Mouse (Mus musculus): ENCODE results near the gene Acnat2. TPM values are rescaled to one million over a fixed set of nuclear protein-coding genes. Genes with fewer than 3 reads are reported as not detected.
"Not testable (repeated sequence)": the region's sequence is repeated elsewhere in the genome, so short reads cannot be mapped to it uniquely, and the experiment has no call there.

Gene Acnat2
- polyA plus RNA-seq, 1 experiment: not detected

GRCm38 (mm10) chr4:49357097-49357496 lies 50.9 kb downstream of the Acnat2 start:
- TF ChIP-seq MYOG (IDR thresholded peaks at IDR 0.05; ENCODE audit: control insufficient read depth, extremely low read depth, insufficient read length) (no peak), FOSL1 (IDR thresholded peaks at IDR 0.05; ENCODE audit: insufficient read depth, low read length, poor library complexity, severe bottlenecking) (no peak), MYOD1 (IDR thresholded peaks at IDR 0.05; ENCODE audit: control insufficient read depth, insufficient read length, low read depth) (no peak), USF1 (IDR thresholded peaks at IDR 0.05; ENCODE audit: low read depth) (no peak), MAX (IDR thresholded peaks at IDR 0.05) (no peak), CTCF (IDR thresholded peaks at IDR 0.05; ENCODE audit: control insufficient read depth, insufficient read depth, insufficient read length) (no peak), CEBPB (IDR thresholded peaks at IDR 0.05; ENCODE audit: low read depth) (no peak)
- Histone ChIP-seq H3ac (ENCODE audit: control insufficient read depth, insufficient read length, low read depth) (no peak overlapping the region), H3K79me3 (ENCODE audit: low read depth) (no peaks in the 10 kb centered on the region), H3K27me3 (ENCODE audit: control insufficient read depth, insufficient read depth, insufficient read length) (no peaks in the 10 kb centered on the region), H3K36me3 (ENCODE audit: control insufficient read depth, insufficient read depth) (no peaks in the 10 kb centered on the region), H3K79me2 (ENCODE audit: control insufficient read depth, insufficient read depth) (no peaks in the 10 kb centered on the region), H3K4me3 (ENCODE audit: insufficient read depth, poor library complexity, severe bottlenecking) (no peak overlapping the region)

DNA sequence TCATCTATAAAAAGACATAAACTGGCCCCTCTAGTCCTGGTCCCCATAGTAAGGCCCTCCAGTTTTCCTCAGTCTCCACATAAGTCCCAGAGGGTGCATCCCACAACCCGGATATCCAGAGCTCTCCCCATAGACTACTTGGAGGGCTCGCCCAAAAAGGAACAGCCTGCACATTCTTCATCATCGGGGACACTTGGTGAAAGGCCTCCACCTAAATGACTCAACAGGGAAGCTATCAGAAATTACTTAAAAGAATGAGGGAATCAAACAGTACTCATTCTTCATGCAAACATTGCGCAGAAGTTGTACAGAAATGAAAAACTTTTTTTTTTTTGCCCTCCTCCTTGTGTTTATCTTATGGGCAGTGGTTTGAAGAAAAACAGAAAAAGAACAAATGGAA lies 57.5 kb downstream of the Acnat2 start:
- H3K36me3 ChIP-seq (ENCODE audit: control insufficient read depth, insufficient read depth): no peaks in the 10 kb centered on the region
- H3K79me3 ChIP-seq (ENCODE audit: low read depth): no peaks in the 10 kb centered on the region
- H3K27me3 ChIP-seq (ENCODE audit: control insufficient read depth, insufficient read depth, insufficient read length): no peaks in the 10 kb centered on the region
- H3K79me2 ChIP-seq (ENCODE audit: control insufficient read depth, insufficient read depth): no peaks in the 10 kb centered on the region
- no peak overlapping the region for H3ac ChIP-seq (ENCODE audit: control insufficient read depth, insufficient read length, low read depth)
- H3K4me3 ChIP-seq (ENCODE audit: insufficient read depth, poor library complexity, severe bottlenecking): no peak overlapping the region
- no peak for TF ChIP-seq CTCF (IDR thresholded peaks at IDR 0.05; ENCODE audit: control insufficient read depth, insufficient read depth, insufficient read length)
- TF ChIP-seq CEBPB (IDR thresholded peaks at IDR 0.05; ENCODE audit: low read depth): no peak
- TF ChIP-seq MYOD1 (IDR thresholded peaks at IDR 0.05; ENCODE audit: control insufficient read depth, insufficient read length, low read depth): no peak
- no peak for TF ChIP-seq MYOG (IDR thresholded peaks at IDR 0.05; ENCODE audit: control insufficient read depth, extremely low read depth, insufficient read length)
- no peak for TF ChIP-seq FOSL1 (IDR thresholded peaks at IDR 0.05; ENCODE audit: insufficient read depth, low read length, poor library complexity, severe bottlenecking)

GRCm38 (mm10) chr4:49348677-49349076 lies 59.3 kb downstream of the Acnat2 start:
- no peaks in the 10 kb centered on the region for H3K27me3 ChIP-seq (ENCODE audit: control insufficient read depth, insufficient read depth, insufficient read length)
- no peaks in the 10 kb centered on the region for H3K79me3 ChIP-seq (ENCODE audit: low read depth)
- H3K36me3 ChIP-seq (ENCODE audit: control insufficient read depth, insufficient read depth): no peaks in the 10 kb centered on the region
- H3K79me2 ChIP-seq (ENCODE audit: control insufficient read depth, insufficient read depth): no peaks in the 10 kb centered on the region
- H3ac ChIP-seq (ENCODE audit: control insufficient read depth, insufficient read length, low read depth): no peak overlapping the region
- TF ChIP-seq CEBPB (IDR thresholded peaks at IDR 0.05; ENCODE audit: low read depth) (no peak), CTCF (IDR thresholded peaks at IDR 0.05; ENCODE audit: control insufficient read depth, insufficient read depth, insufficient read length) (no peak), FOSL1 (IDR thresholded peaks at IDR 0.05; ENCODE audit: insufficient read depth, low read length, poor library complexity, severe bottlenecking) (no peak), MYOD1 (IDR thresholded peaks at IDR 0.05; ENCODE audit: control insufficient read depth, insufficient read length, low read depth) (no peak), MAX (IDR thresholded peaks at IDR 0.05) (no peak), USF1 (IDR thresholded peaks at IDR 0.05; ENCODE audit: low read depth) (no peak), MYOG (IDR thresholded peaks at IDR 0.05; ENCODE audit: control insufficient read depth, extremely low read depth, insufficient read length) (no peak)
- no peak overlapping the region for H3K4me3 ChIP-seq (ENCODE audit: insufficient read depth, poor library complexity, severe bottlenecking)

DNA sequence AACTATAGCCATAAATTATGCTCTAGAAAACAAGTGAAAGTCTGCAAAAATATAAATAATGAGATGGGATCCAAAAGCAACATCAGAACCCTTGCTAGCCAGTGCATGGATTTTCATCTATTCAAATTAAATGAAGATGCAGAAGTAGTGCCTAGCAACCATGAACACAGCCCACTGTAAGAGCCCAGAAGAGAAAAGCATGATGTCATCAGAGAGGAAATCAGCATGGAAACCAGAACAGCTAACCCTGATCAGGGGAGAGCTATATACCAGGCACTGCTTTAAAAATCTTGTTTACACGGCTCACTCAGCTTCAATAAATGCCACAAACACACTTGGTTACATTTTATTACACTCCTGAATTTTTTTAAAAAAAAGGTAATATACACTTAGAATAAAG lies 60.0 kb downstream of the Acnat2 start:
- H3K4me3 ChIP-seq (ENCODE audit: insufficient read depth, poor library complexity, severe bottlenecking); H3ac ChIP-seq (ENCODE audit: control insufficient read depth, insufficient read length, low read depth); H3K27me3 ChIP-seq (ENCODE audit: control insufficient read depth, insufficient read depth, insufficient read length); H3K36me3 ChIP-seq (ENCODE audit: control insufficient read depth, insufficient read depth); H3K79me2 ChIP-seq (ENCODE audit: control insufficient read depth, insufficient read depth); H3K79me3 ChIP-seq (ENCODE audit: low read depth): not testable (repeated sequence)

GRCm38 (mm10) chr4:49340091-49340490 lies 67.9 kb downstream of the Acnat2 start:
- H3K79me3 ChIP-seq (ENCODE audit: low read depth); H3K4me3 ChIP-seq (ENCODE audit: insufficient read depth, poor library complexity, severe bottlenecking); H3ac ChIP-seq (ENCODE audit: control insufficient read depth, insufficient read length, low read depth); H3K36me3 ChIP-seq (ENCODE audit: control insufficient read depth, insufficient read depth); H3K79me2 ChIP-seq (ENCODE audit: control insufficient read depth, insufficient read depth); H3K27me3 ChIP-seq (ENCODE audit: control insufficient read depth, insufficient read depth, insufficient read length): not testable (repeated sequence)

DNA sequence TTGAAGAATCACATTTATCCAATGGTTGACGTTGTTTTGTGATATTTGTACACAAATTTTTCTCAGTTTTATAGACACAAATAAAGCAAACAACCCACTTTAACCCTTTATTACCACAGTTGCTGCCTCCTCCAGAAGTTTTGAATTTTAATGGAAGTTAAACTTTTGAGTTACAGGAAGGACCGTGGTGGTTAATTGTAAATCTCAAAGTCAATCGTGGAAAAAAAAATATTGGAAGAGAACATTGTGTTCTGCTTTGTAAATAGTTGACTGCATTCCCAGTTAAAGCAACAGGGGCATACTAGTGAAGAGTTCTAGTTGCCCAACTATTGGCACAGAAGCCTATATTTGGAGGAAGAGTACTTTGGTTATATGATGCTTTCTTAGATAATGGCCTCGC lies 70.0 kb downstream of the Acnat2 start:
- not testable (repeated sequence) for H3K36me3 ChIP-seq (ENCODE audit: control insufficient read depth, insufficient read depth); H3K27me3 ChIP-seq (ENCODE audit: control insufficient read depth, insufficient read depth, insufficient read length); H3K4me3 ChIP-seq (ENCODE audit: insufficient read depth, poor library complexity, severe bottlenecking); H3K79me3 ChIP-seq (ENCODE audit: low read depth); H3K79me2 ChIP-seq (ENCODE audit: control insufficient read depth, insufficient read depth); H3ac ChIP-seq (ENCODE audit: control insufficient read depth, insufficient read length, low read depth)

Other genes starting within 250 kb of the Acnat2 start
- not detected for gene Acnat1, start 65.8 kb upstream of the Acnat2 start, polyA plus RNA-seq (2012; fragmentation: generic; extraction: Trizol)
- 0.02 TPM for gene Baat, start 98.4 kb upstream of the Acnat2 start, polyA plus RNA-seq (2012; fragmentation: generic; extraction: Trizol)
- gene Mrpl50, start 112.9 kb upstream of the Acnat2 start, polyA plus RNA-seq (2012; fragmentation: generic; extraction: Trizol): 16.0 TPM
- gene Zfp189, start 113.0 kb upstream of the Acnat2 start, polyA plus RNA-seq (2012; fragmentation: generic; extraction: Trizol): 1.1 TPM
- gene Aldob, start 141.4 kb upstream of the Acnat2 start, polyA plus RNA-seq (2012; fragmentation: generic; extraction: Trizol): not detected
- gene Tmem246, start 189.7 kb upstream of the Acnat2 start, polyA plus RNA-seq (2012; fragmentation: generic; extraction: Trizol): 0.34 TPM
- gene Rnf20, start 223.9 kb upstream of the Acnat2 start, polyA plus RNA-seq (2012; fragmentation: generic; extraction: Trizol): 17.3 TPM